Mouse (Mus musculus) lung, adult 18-20 months (tissue): ENCODE results near the gene Kat14.

Experiments
- DNase-seq, 2 experiments: peaks; one replicate each; pipeline ENCODE4 v3.0.0; 2022; ENCODE audit warnings: mixed read lengths in 2 of 2

Gene Kat14

GRCm38 (mm10) chr2:144382624-144383138 is 13.9 kb downstream of the Kat14 start:
- DNase-seq = no peak

- DNase-seq = no peak
These were observed 17.5 kb downstream of the Kat14 start for GRCm38 (mm10) chr2:144386296-144386695.

GRCm38 (mm10) chr2:144388416-144388815 is 19.6 kb downstream of the Kat14 start:
- no peak for DNase-seq

- no peak for DNase-seq
These were observed 30.7 kb downstream of the Kat14 start for GRCm38 (mm10) chr2:144399531-144399930.

GRCm38 (mm10) chr2:144400659-144401058 is 31.9 kb downstream of the Kat14 start:
- DNase-seq = no peak

- no peak for DNase-seq
These were observed 40.3 kb downstream of the Kat14 start for GRCm38 (mm10) chr2:144409037-144409436.

- no peak for DNase-seq
These were observed 41.8 kb downstream of the Kat14 start for GRCm38 (mm10) chr2:144410603-144411002.

- no peak for DNase-seq
These were observed 45.9 kb downstream of the Kat14 start for GRCm38 (mm10) chr2:144414646-144415045.

- DNase-seq = no peak
These were observed 48.1 kb downstream of the Kat14 start for GRCm38 (mm10) chr2:144416859-144417258.

GRCm38 (mm10) chr2:144418062-144418461 is 49.3 kb downstream of the Kat14 start:
- no peak for DNase-seq

- no peak for DNase-seq
These were observed 53.4 kb downstream of the Kat14 start for GRCm38 (mm10) chr2:144422094-144422675.

- DNase-seq = no peak
These were observed 57.0 kb downstream of the Kat14 start for GRCm38 (mm10) chr2:144425761-144426160.

- DNase-seq = no peak
These were observed 59.1 kb downstream of the Kat14 start for GRCm38 (mm10) chr2:144427852-144428251.

- no peak for DNase-seq
These were observed 59.9 kb downstream of the Kat14 start for GRCm38 (mm10) chr2:144428659-144429058.

- no peak for DNase-seq
These were observed 60.4 kb downstream of the Kat14 start for GRCm38 (mm10) chr2:144429171-144429570.

GRCm38 (mm10) chr2:144431286-144431825 is 62.6 kb downstream of the Kat14 start:
- no peak for DNase-seq

GRCm38 (mm10) chr2:144435679-144436078 is 66.9 kb downstream of the Kat14 start:
- no peak for DNase-seq

- DNase-seq = no peak
These were observed 69.6 kb downstream of the Kat14 start for GRCm38 (mm10) chr2:144438424-144438823.

- no peak for DNase-seq
These were observed 70.5 kb downstream of the Kat14 start for GRCm38 (mm10) chr2:144439191-144439700.

GRCm38 (mm10) chr2:144441386-144441915 is 72.7 kb downstream of the Kat14 start:
- DNase-seq = peak; percentile 72 to 84

GRCm38 (mm10) chr2:144446360-144446999 is 77.7 kb downstream of the Kat14 start:
- DNase-seq = no peak

GRCm38 (mm10) chr2:144450378-144450777 is 81.6 kb downstream of the Kat14 start:
- no peak for DNase-seq

- peak; percentile 67 to 78 for DNase-seq
These were observed 83.7 kb downstream of the Kat14 start for GRCm38 (mm10) chr2:144452364-144453008.
